Mouse (Mus musculus): ENCODE data around the gene Echdc3.

- TF ChIP-seq POLR2A (IDR thresholded peaks at IDR 0.05; ENCODE audit: borderline replicate concordance, low read depth, low read length): no peak
- TF ChIP-seq CTCF (IDR thresholded peaks at IDR 0.05; ENCODE audit: low read depth, low read length): no peak
These were observed at the start of gene Echdc3 for GRCm38 (mm10) chr2:6212724-6213511.
